Mouse (Mus musculus) heart, embryonic 13.5 days (tissue): ENCODE data around the gene Ugp2. TPM values are rescaled to one million over a fixed set of nuclear protein-coding genes. Genes with fewer than 3 reads are reported as not detected.
A peak's percentile ranks its signal among the peaks of the same experiment; 100 is the strongest.

Experiments used
- ATAC-seq: fragments of 200-750 bp; cut with Nextera tagmentation; 2 replicates; pipeline ENCODE4 v1.8.0; 2017; ENCODE audit warnings: moderate TSS enrichment; ENCODE audit not compliant: insufficient number of reproducible peaks, low FRiP score, low TSS enrichment; ENCODE audit errors: extremely low read depth
- H3K27ac ChIP-seq: fragments of 300-500 bp; sonication (generic); replicated peaks from 2 replicates; pipeline ENCODE4 v1.5.1; 2015; ENCODE audit warnings: moderate library complexity, mild to moderate bottlenecking, inconsistent platforms
- H3K27me3 ChIP-seq: fragments of 300-500 bp; sonication (generic); replicated peaks from 2 replicates; pipeline ENCODE4 v1.6.1; 2015; ENCODE audit warnings: mild to moderate bottlenecking, inconsistent platforms
- H3K36me3 ChIP-seq: fragments of 300-500 bp; sonication (generic); 2 replicates; pipeline ENCODE4 v1.6.1; 2015; ENCODE audit warnings: mild to moderate bottlenecking, inconsistent platforms
- H3K4me1 ChIP-seq: fragments of 300-500 bp; sonication (generic); 2 replicates; pipeline ENCODE4 v1.6.1; 2015; ENCODE audit warnings: inconsistent platforms
- H3K4me2 ChIP-seq: fragments of 300-500 bp; sonication (generic); 2 replicates; pipeline ENCODE4 v1.6.1; 2015; ENCODE audit warnings: inconsistent platforms, mild to moderate bottlenecking, moderate library complexity
- H3K4me3 ChIP-seq: fragments of 300-500 bp; sonication (generic); 2 replicates; pipeline ENCODE4 v1.5.1; 2015; ENCODE audit warnings: moderate library complexity, mild to moderate bottlenecking, inconsistent platforms
- H3K9ac ChIP-seq: fragments of 300-500 bp; sonication (generic); 2 replicates; pipeline ENCODE4 v1.6.1; 2015; ENCODE audit warnings: inconsistent platforms, mild to moderate bottlenecking, moderate library complexity
- H3K9me3 ChIP-seq: fragments of 300-500 bp; sonication (generic); 2 replicates; pipeline ENCODE4 v1.6.1; 2016; ENCODE audit warnings: inconsistent platforms
- WGBS: fragments of 180-500 bp; shearing (Covaris S2); methylation state at CpG from one replicate; pipeline ENCODE4 v1.1.7; 2015; ENCODE audit warnings: mixed read lengths; 5-methylcytosine and 5-hydroxymethylcytosine counted together
- polyA plus RNA-seq: library from polyadenylated mRNA; unstranded; fragments of >200 nt; fragmentation: Nextera tagmentation; extraction: Ambion mirVana; gene quantifications from 2 replicates; pipeline ENCODE4 v1.2.1, GENCODE M21; 2015

Gene Ugp2
- polyA plus RNA-seq, 1 experiment from 2014 or later, result 168 TPM

- peak overlapping the region; percentile 82 for H3K9ac ChIP-seq
- ATAC-seq, result peak; percentile 91
- no peaks in the 10 kb centered on the region for H3K27me3 ChIP-seq
- peaks cover 31% of the 10 kb centered on the region for H3K4me1 ChIP-seq
- H3K9me3 ChIP-seq, result no peaks in the 10 kb centered on the region
- peak overlapping the region; percentile 79 for H3K4me2 ChIP-seq
- H3K27ac ChIP-seq, result peak overlapping the region; percentile 98
- under 1% methylated on average over 56 of the region's 69 CpGs for WGBS
- 0 out of 2 replicates have a peak, but pooled peaks cover 3% of the 10 kb centered on the region for H3K36me3 ChIP-seq
- peak overlapping the region; percentile 73 for H3K4me3 ChIP-seq
Measured at GRCm38 (mm10) chr11:21370399-21371121, 441 bp downstream of the Ugp2 start.

GRCm38 (mm10) chr11:21369248-21370016 lies 1.6 kb downstream of the Ugp2 start:
- peak overlapping the region; percentile 82 for H3K9ac ChIP-seq
- no peak for ATAC-seq
- peaks cover 31% of the 10 kb centered on the region for H3K4me1 ChIP-seq
- peak overlapping the region; percentile 98 for H3K27ac ChIP-seq
- H3K4me2 ChIP-seq, result peak overlapping the region; percentile 79
- no peaks in the 10 kb centered on the region for H3K27me3 ChIP-seq
- 7% methylated on average over 9 of the region's 9 CpGs for WGBS
- 0 out of 2 replicates have a peak, but pooled peaks cover 3% of the 10 kb centered on the region for H3K36me3 ChIP-seq
- H3K4me3 ChIP-seq, result peak overlapping the region; percentile 73
- H3K9me3 ChIP-seq, result no peaks in the 10 kb centered on the region

- H3K27me3 ChIP-seq, result no peaks in the 10 kb centered on the region
- 22% methylated on average over 7 of the region's 7 CpGs for WGBS
- peak overlapping the region; percentile 82 for H3K9ac ChIP-seq
- no peak for ATAC-seq
- 0 out of 2 replicates have a peak, but pooled peaks cover 3% of the 10 kb centered on the region for H3K36me3 ChIP-seq
- H3K27ac ChIP-seq, result peak overlapping the region; percentile 98
- H3K4me1 ChIP-seq, result peaks cover 34% of the 10 kb centered on the region
- H3K4me3 ChIP-seq, result peak overlapping the region; percentile 73
- no peaks in the 10 kb centered on the region for H3K9me3 ChIP-seq
- peak overlapping the region; percentile 79 for H3K4me2 ChIP-seq
Measured at GRCm38 (mm10) chr11:21368466-21368865, 2.5 kb downstream of the Ugp2 start.

- Histone ChIP-seq H3K36me3 (0 out of 2 replicates have a peak, but pooled peaks cover 3% of the 10 kb centered on the region), H3K4me1 (peaks cover 31% of the 10 kb centered on the region), H3K4me3 (no peak overlapping the region), H3K9me3 (no peaks in the 10 kb centered on the region), H3K9ac (no peak overlapping the region), H3K27ac (no peak overlapping the region), H3K4me2 (no peak overlapping the region), H3K27me3 (no peaks in the 10 kb centered on the region)
- 88% methylated on average over 4 of the region's 4 CpGs for WGBS
- ATAC-seq, result no peak
Measured at GRCm38 (mm10) chr11:21363144-21363940, 7.7 kb downstream of the Ugp2 start.

GRCm38 (mm10) chr11:21351296-21351695 lies 19.7 kb downstream of the Ugp2 start:
- Histone ChIP-seq H3K4me1 (peaks cover 9% of the 10 kb centered on the region), H3K4me2 (no peak overlapping the region), H3K9me3 (no peaks in the 10 kb centered on the region), H3K27me3 (no peaks in the 10 kb centered on the region), H3K4me3 (no peak overlapping the region), H3K27ac (no peak overlapping the region), H3K9ac (no peak overlapping the region), H3K36me3 (peaks cover 68% of the 10 kb centered on the region)
- 71% methylated on average over 7 of the region's 7 CpGs for WGBS
- ATAC-seq, result no peak

- 86% methylated on average over 2 of the region's 2 CpGs for WGBS
Measured at GRCm38 (mm10) chr11:21348890-21349289, 22.1 kb downstream of the Ugp2 start.

GRCm38 (mm10) chr11:21346020-21346419 lies 25.0 kb downstream of the Ugp2 start:
- Histone ChIP-seq H3K9me3 (no peaks in the 10 kb centered on the region), H3K4me1 (peaks cover 4% of the 10 kb centered on the region; the same call in 1 of the 2 replicates), H3K36me3 (peaks cover 73% of the 10 kb centered on the region), H3K27me3 (no peaks in the 10 kb centered on the region), H3K4me2 (no peak overlapping the region), H3K9ac (no peak overlapping the region), H3K4me3 (no peak overlapping the region), H3K27ac (no peak overlapping the region)
- no peak for ATAC-seq
- 81% methylated on average over 3 of the region's 3 CpGs for WGBS

More at GRCm38 (mm10) chr11:21348890-21349289, 22.1 kb downstream of the Ugp2 start:
- Histone ChIP-seq H3K4me1 (peaks cover 9% of the 10 kb centered on the region), H3K27ac (no peak overlapping the region), H3K27me3 (no peaks in the 10 kb centered on the region), H3K9ac (no peak overlapping the region), H3K9me3 (no peaks in the 10 kb centered on the region), H3K36me3 (peaks cover 75% of the 10 kb centered on the region), H3K4me3 (no peak overlapping the region), H3K4me2 (no peak overlapping the region)
- ATAC-seq, result no peak

GRCm38 (mm10) chr11:21343490-21343889 lies 27.5 kb downstream of the Ugp2 start:
- ATAC-seq, result no peak
- 92% methylated on average over 5 of the region's 5 CpGs for WGBS
- peaks cover 72% of the 10 kb centered on the region for H3K36me3 ChIP-seq
- H3K4me2 ChIP-seq, result no peak overlapping the region
- no peaks in the 10 kb centered on the region for H3K4me1 ChIP-seq
- no peaks in the 10 kb centered on the region for H3K9me3 ChIP-seq
- no peak overlapping the region for H3K4me3 ChIP-seq
- no peak overlapping the region for H3K9ac ChIP-seq
- H3K27ac ChIP-seq, result no peak overlapping the region
- H3K27me3 ChIP-seq, result no peaks in the 10 kb centered on the region

- 86% methylated on average over 4 of the region's 4 CpGs for WGBS
- Histone ChIP-seq H3K27ac (no peak overlapping the region), H3K9ac (no peak overlapping the region), H3K4me2 (no peak overlapping the region), H3K36me3 (peaks cover 61% of the 10 kb centered on the region), H3K9me3 (no peaks in the 10 kb centered on the region), H3K4me1 (peaks cover 3% of the 10 kb centered on the region; the same call in 1 of the 2 replicates), H3K27me3 (no peaks in the 10 kb centered on the region), H3K4me3 (no peak overlapping the region)
- ATAC-seq, result no peak
Measured at GRCm38 (mm10) chr11:21339088-21339487, 31.9 kb downstream of the Ugp2 start.

GRCm38 (mm10) chr11:21337855-21338254 lies 33.1 kb downstream of the Ugp2 start:
- Histone ChIP-seq H3K27ac (no peak overlapping the region), H3K4me1 (peaks cover 3% of the 10 kb centered on the region; the same call in 1 of the 2 replicates), H3K9ac (no peak overlapping the region), H3K36me3 (peaks cover 61% of the 10 kb centered on the region), H3K27me3 (no peaks in the 10 kb centered on the region), H3K4me3 (no peak overlapping the region), H3K9me3 (no peaks in the 10 kb centered on the region), H3K4me2 (no peak overlapping the region)
- WGBS, result 76% methylated on average over 1 of the region's 1 CpGs
- ATAC-seq, result no peak
